Mouse (Mus musculus): ENCODE measurements at regions not wholly inside any gene's neighbourhood (a gene's known extent, or its start where the extent isn't known, plus 50 kb on each side); places are given as distances from the start of the nearest gene placed in this dataset.

DNA sequence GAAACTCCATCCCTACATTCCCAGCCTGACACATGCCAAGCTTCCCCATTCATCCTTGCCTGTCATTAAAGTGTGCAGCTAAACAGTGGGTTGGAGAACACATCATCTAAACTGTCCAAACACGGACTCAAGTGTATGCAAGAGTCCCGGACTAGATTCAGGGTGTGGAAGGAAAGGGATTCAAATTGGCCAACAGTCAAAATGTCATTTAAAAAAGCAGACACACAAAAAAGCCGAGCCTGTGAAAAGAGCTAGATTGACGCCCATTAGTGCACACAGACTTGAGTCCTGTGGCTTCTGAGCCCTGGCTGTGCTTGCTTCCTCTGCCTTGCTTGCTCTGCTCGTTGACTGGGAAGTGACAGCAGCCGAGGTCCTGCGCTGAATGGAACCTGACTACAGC, 181.5 kb downstream of the Kit start:
- no peak for TF ChIP-seq POLR2A (IDR thresholded peaks at IDR 0.05; ENCODE audit: borderline replicate concordance, extremely low read depth, insufficient read depth, insufficient read length, poor library complexity, severe bottlenecking)
- no peak for TF ChIP-seq CTCF (IDR thresholded peaks at IDR 0.05; ENCODE audit: borderline replicate concordance, extremely low read depth, insufficient read depth, insufficient read length)

Data from brain, embryonic 14.5 days (tissue).